ENCODE assay signal across 14 mouse cellular contexts in the genomic region with DNA sequence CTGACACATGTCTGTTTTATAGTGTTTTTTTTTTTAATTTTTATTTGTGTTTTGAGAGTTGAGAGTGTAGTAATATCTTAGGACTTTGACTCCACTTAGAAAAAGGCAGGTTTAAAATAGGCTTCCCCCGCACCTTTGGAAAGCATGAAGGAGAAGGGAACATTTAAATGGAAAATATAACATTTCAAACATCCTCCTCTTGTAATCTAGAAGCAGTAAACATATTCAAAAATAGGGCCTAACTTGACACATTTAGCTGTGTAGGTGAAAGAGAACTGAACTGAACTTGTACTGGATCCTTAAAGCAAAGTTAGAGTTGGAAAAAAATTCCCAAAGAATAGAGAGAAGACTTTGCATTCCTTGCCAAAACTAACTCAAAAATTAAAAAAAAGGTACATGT.
"Had no signal": no experiment of that assay in that cellular context is flagged by ENCODE, and none has a peak within 500 bp of the region (broad histone marks: within the 10 kb centered on the region; RNA-seq: fewer than 3 reads in every experiment).

No protein-coding gene starts in this region.

- DNase-seq: gastrocnemius, adult 2 months; gastrocnemius, postnatal 10 days; gastrocnemius, postnatal 25 days; heart, adult 18-20 months; heart, postnatal 10 days; heart, postnatal 4 days; kidney, adult 18-20 months; kidney, adult 8-10 months; kidney, postnatal 10 days; kidney, postnatal 25 days; kidney, postnatal 4 days; layer of hippocampus, adult 9-11 months; layer of hippocampus, postnatal 36 days; left cerebral cortex, postnatal 4 days had no signal
